Mouse (Mus musculus): ENCODE data around the gene Gucy2g.

- TF ChIP-seq CTCF (IDR thresholded peaks at IDR 0.05; ENCODE audit: low read depth) (no peak), EP300 (optimal IDR thresholded peaks at IDR 0.05) (no peak)
Observed at GRCm38 (mm10) chr19:55159826-55160225, 81.2 kb downstream of the Gucy2g start.

All from stomach, postnatal 0 days (tissue).